21 mouse cellular contexts compared by ENCODE assay signal in genomic region chr19:5232696-5233095, GRCm38 (mm10). TPM values are rescaled to one million over a fixed set of nuclear protein-coding genes. Genes with fewer than 3 reads are reported as not detected.
DNase-seq lines count a peak whose midpoint lies in the region; ATAC-seq and TF ChIP-seq lines count a peak whose summit lies in the region.
"Had no signal": no experiment of that assay in that cellular context is flagged by ENCODE, and none has a peak within 500 bp of the region (broad histone marks: within the 10 kb centered on the region; RNA-seq: fewer than 3 reads in every experiment).

No protein-coding gene starts in this region.

- TF ChIP-seq EP300 in liver, postnatal 0 days (IDR thresholded peaks at IDR 0.05; ENCODE audit: low read depth), result no peak
- TF ChIP-seq EP300 in CH12.LX (IDR thresholded peaks at IDR 0.05; ENCODE audit: low read length), result 0 out of 2 replicates have a peak, but pooled peaks have one; percentile 16

- no peak overlapping the region for H3K4me2 ChIP-seq in liver, postnatal 0 days (ENCODE audit: low read depth, low read length)
- H3K4me2 ChIP-seq in CH12.LX (ENCODE audit: insufficient read depth, low read depth, poor library complexity, severe bottlenecking), result peak overlapping the region; percentile 91
- H3K4me2 ChIP-seq: forebrain, embryonic 13.5 days; hindbrain, embryonic 13.5 days had no signal

- no peak overlapping the region for H3K9ac ChIP-seq in liver, adult 2 months (ENCODE audit: low read depth, low read length)
- no peak overlapping the region for H3K9ac ChIP-seq in liver, postnatal 0 days (replicated peaks)
- peak overlapping the region; percentile 88 for H3K9ac ChIP-seq in CH12.LX (ENCODE audit: insufficient read depth, low read depth)
- H3K9ac ChIP-seq: forebrain, embryonic 13.5 days; forebrain, postnatal 0 days; hindbrain, embryonic 13.5 days had no signal

- no peak for TF ChIP-seq POLR2A in liver, adult 2 months (IDR thresholded peaks at IDR 0.05; ENCODE audit: extremely low read depth, insufficient read depth, low read length)
- TF ChIP-seq POLR2A in CH12.LX (IDR thresholded peaks at IDR 0.05; ENCODE audit: low read depth, low read length), result no peak

- no peak for TF ChIP-seq CTCF in liver, adult 2 months (IDR thresholded peaks at IDR 0.05; ENCODE audit: low read depth, low read length)
- no peak for TF ChIP-seq CTCF in liver, postnatal 0 days (IDR thresholded peaks at IDR 0.05; ENCODE audit: low read depth)
- TF ChIP-seq CTCF in CH12.LX (conservative IDR thresholded peaks at IDR 0.05 in 1 of 2, IDR thresholded peaks at IDR 0.05 in 1 of 2; ENCODE audit: low read depth in 2 of 2, low read length in 2 of 2), result no peak

- no peaks in the 10 kb centered on the region; the same call in 1 of the 2 replicates for H3K4me1 ChIP-seq in liver, adult 2 months (ENCODE audit: control insufficient read depth, insufficient read depth, low read length)
- H3K4me1 ChIP-seq in liver, postnatal 0 days (ENCODE audit: insufficient read depth), result no peaks in the 10 kb centered on the region
- H3K4me1 ChIP-seq in CH12.LX (ENCODE audit: control insufficient read depth in 1 of 2, insufficient read depth in 2 of 2), result peaks cover 9 to 29% of the 10 kb centered on the region in 2 experiments
- H3K4me1 ChIP-seq: embryonic facial prominence, embryonic 10.5 days; forebrain, embryonic 13.5 days; hindbrain, embryonic 13.5 days had no signal

- WGBS in liver, adult 2 months, result 93% methylated on average over 4 of the region's 4 CpGs
- 80% methylated on average over 4 of the region's 4 CpGs for WGBS in liver, postnatal 0 days (ENCODE audit: insufficient replicate concordance)

- H3K9me3 ChIP-seq in liver, postnatal 0 days (ENCODE audit: low read length), result no peaks in the 10 kb centered on the region
- no peaks in the 10 kb centered on the region for H3K9me3 ChIP-seq in CH12.LX (replicated peaks; ENCODE audit: low read length)
- H3K9me3 ChIP-seq: embryonic facial prominence, embryonic 10.5 days; forebrain, embryonic 13.5 days; heart, embryonic 10.5 days; hindbrain, embryonic 13.5 days had no signal

- in situ Hi-C loops in CH12.LX (cut with MboI; ENCODE audit: low pct_ligation_motif_present, low pct_unique_long_range_greater_than_20kb, low sequenced_read_pairs), result no loop called here

- no peak overlapping the region for H3K4me3 ChIP-seq in liver, adult 2 months (ENCODE audit: insufficient read depth, low read depth, low read length)
- no peak overlapping the region for H3K4me3 ChIP-seq in liver, postnatal 0 days (ENCODE audit: low read depth, low read length)
- no peak overlapping the region for H3K4me3 ChIP-seq in CH12.LX (replicated peaks in 1 of 3; ENCODE audit: low read depth in 2 of 3, low read length in 2 of 3, poor library complexity in 1 of 3)
- H3K4me3 ChIP-seq: embryonic facial prominence, embryonic 10.5 days; forebrain, embryonic 13.5 days; heart, embryonic 10.5 days; hindbrain, embryonic 13.5 days had no signal

- ATAC-seq in liver, postnatal 0 days, result no peak
- ATAC-seq in neutrophil, adult 5-6 weeks (ENCODE audit: extremely low read depth, insufficient number of reproducible peaks, low FRiP score, poor library complexity, severe bottlenecking), result peak; percentile 51; the same call in 1 of the 2 replicates
- ATAC-seq: activated CD4-positive, CD25-positive, alpha-beta regulatory T cell, adult 4 months; CD4-positive, CD25-positive, alpha-beta regulatory T cell, adult 4 months; forebrain, embryonic 13.5 days; forebrain, postnatal 0 days; Patski had no signal

- dilution Hi-C loops in CH12.LX (cut with MboI; ENCODE audit: extremely low pct_ligation_motif_present, extremely low pct_unique_long_range_greater_than_20kb, low sequenced_read_pairs), result no loop called here

- no peak; the same call in 1 of the 2 replicates for TF ChIP-seq RAD21 in CH12.LX (IDR thresholded peaks at IDR 0.05; ENCODE audit: low read depth, low read length)

- H3K79me2 ChIP-seq in liver, adult 2 months (ENCODE audit: control insufficient read depth, insufficient read depth, low read length), result no peaks in the 10 kb centered on the region
- peaks cover 10% of the 10 kb centered on the region; the same call in 1 of the 2 replicates for H3K79me2 ChIP-seq in CH12.LX (replicated peaks; ENCODE audit: control insufficient read depth, extremely low read depth, insufficient read depth, poor library complexity, severe bottlenecking)

- H3K27me3 ChIP-seq in liver, adult 2 months (ENCODE audit: control insufficient read depth, insufficient read depth, low read length), result no peaks in the 10 kb centered on the region
- H3K27me3 ChIP-seq in liver, postnatal 0 days (ENCODE audit: insufficient read depth, low read length), result no peaks in the 10 kb centered on the region
- no peaks in the 10 kb centered on the region for H3K27me3 ChIP-seq in CH12.LX (replicated peaks)
- H3K27me3 ChIP-seq: forebrain, embryonic 13.5 days; hindbrain, embryonic 13.5 days; Patski had no signal

- H3K36me3 ChIP-seq in liver, adult 2 months (ENCODE audit: control insufficient read depth, insufficient read depth, low read length), result no peaks in the 10 kb centered on the region
- no peaks in the 10 kb centered on the region for H3K36me3 ChIP-seq in liver, postnatal 0 days (replicated peaks; ENCODE audit: insufficient read depth, low read length)
- H3K36me3 ChIP-seq in CH12.LX (replicated peaks in 1 of 2; ENCODE audit: control insufficient read depth in 1 of 2, insufficient read depth in 1 of 2, low read length in 1 of 2), result no peaks in the 10 kb centered on the region
- H3K36me3 ChIP-seq: embryonic facial prominence, embryonic 10.5 days; heart, embryonic 10.5 days; hindbrain, embryonic 13.5 days had no signal

- DNase-seq in liver, adult 2 months (ENCODE audit: extremely low read depth, low read depth, low spot score), result peak; percentile 5
- DNase-seq in liver, postnatal 0 days, result no peak
- DNase-seq in A20 (ENCODE audit: low read depth, low spot score), result peak; percentile 72
- DNase-seq in CH12.LX (ENCODE audit: extremely low read depth), result peak; percentile 67
- no peak for DNase-seq in urinary bladder, postnatal 25 days (ENCODE audit: low spot score)
- no peak for DNase-seq in gastrocnemius, adult 18-20 months (ENCODE audit: low spot score)
- DNase-seq: adrenal gland, postnatal 25 days; cerebellum, adult 2 months; cerebellum, postnatal 10 days; forebrain, postnatal 0 days; gastrocnemius, postnatal 10 days; heart, postnatal 10 days; heart, postnatal 4 days had no signal

- no peak overlapping the region for H3K27ac ChIP-seq in liver, adult 2 months (replicated peaks; ENCODE audit: insufficient read depth, low read depth, low read length)
- H3K27ac ChIP-seq in liver, postnatal 0 days (ENCODE audit: low read depth), result no peak overlapping the region
- H3K27ac ChIP-seq in CH12.LX (ENCODE audit: insufficient read depth, low read depth), result peak overlapping the region; percentile 95
- H3K27ac ChIP-seq: embryonic facial prominence, embryonic 10.5 days; forebrain, embryonic 13.5 days; heart, embryonic 10.5 days; hindbrain, embryonic 13.5 days had no signal

TF ChIP-seq in CH12.LX, 34 proteins besides CTCF, POLR2A, EP300 and RAD21:
- TF ChIP-seq JUND (conservative IDR thresholded peaks at IDR 0.05; ENCODE audit: low read depth, low read length), result peak; percentile 39; the same call in 1 of the 2 replicates
- TF ChIP-seq E2F4 (IDR thresholded peaks at IDR 0.05; ENCODE audit: insufficient replicate concordance, low read depth, low read length), result no peak
- peak; percentile 69 for TF ChIP-seq IRF4 (IDR thresholded peaks at IDR 0.05; ENCODE audit: low read depth, low read length)
- no peak for TF ChIP-seq MYC (IDR thresholded peaks at IDR 0.05; ENCODE audit: low read depth, low read length)
- no peak for TF ChIP-seq SIN3A (IDR thresholded peaks at IDR 0.05; ENCODE audit: low read length)
- no peak for TF ChIP-seq HCFC1 (IDR thresholded peaks at IDR 0.05; ENCODE audit: low read depth, low read length)
- TF ChIP-seq ETS1 (conservative IDR thresholded peaks at IDR 0.05; ENCODE audit: low read depth, low read length), result peak; percentile 45
- TF ChIP-seq MAFK (IDR thresholded peaks at IDR 0.05; ENCODE audit: insufficient replicate concordance, low read length), result no peak
- no peak for TF ChIP-seq MAZ (IDR thresholded peaks at IDR 0.05; ENCODE audit: low read depth, low read length)
- 0 out of 2 replicates have a peak, but pooled peaks have one; percentile 15 for TF ChIP-seq MEF2A (IDR thresholded peaks at IDR 0.05; ENCODE audit: borderline replicate concordance, low read depth, low read length)
- no peak for TF ChIP-seq POLR2AphosphoS2 (IDR thresholded peaks at IDR 0.05; ENCODE audit: low read depth, low read length)
- TF ChIP-seq CHD1 (IDR thresholded peaks at IDR 0.05; ENCODE audit: low read depth, low read length), result no peak
- TF ChIP-seq ZNF384 (IDR thresholded peaks at IDR 0.05; ENCODE audit: low read depth, low read length), result peak; percentile 100
- no peak for TF ChIP-seq ZMIZ1 (IDR thresholded peaks at IDR 0.05; ENCODE audit: low read depth, low read length)

RNA-seq across cellular contexts. Expression of gene Pacs1, which starts 40.2 kb away (rescaled TPM):
- 1.1 and 3.3 TPM in 2 replicates for total RNA-seq in liver, adult 2 months (2014; rRNA removed)
- polyA plus RNA-seq in liver, adult 2 months (2012; rRNA removed), result 2.4 and 3.0 TPM in 2 replicates
- 2.6 and 3.3 TPM in 2 replicates for polyA plus RNA-seq in liver, postnatal 0 days (2015; fragmentation: Nextera tagmentation; extraction: Ambion mirVana)
- total RNA-seq in CH12.LX (2012; rRNA removed), result 10.7 and 14.4 TPM in 2 replicates
- total RNA-seq in CH12.LX (2014; rRNA removed), result 2.0 and 2.4 TPM in 2 replicates
- polyA plus RNA-seq in CH12.LX (2012; ENCODE audit: insufficient read length, low read depth), result 8.9 and 10.1 TPM in 2 replicates
- 50.5 and 54.0 TPM in 2 replicates for total RNA-seq in neutrophil, adult 5-6 weeks (2017)
- total RNA-seq in gastrocnemius, adult 18-20 months (2021), result 1 to 10 TPM; 6.5 to 8.2 TPM

Comparison
In these comparisons a context has a peak if more than half of its experiments do, and no peak if none do; other contexts are left out.
1. DNase-seq: peak in liver, adult 2 months (single experiment), A20 (single experiment) and CH12.LX (single experiment); none in liver, postnatal 0 days (single experiment), urinary bladder, postnatal 25 days (single experiment) and gastrocnemius, adult 18-20 months (single experiment).